Mouse (Mus musculus) midbrain, embryonic 11.5 days (tissue): ENCODE measurements at regions not wholly inside any gene's neighbourhood (a gene's known extent, or its start where the extent isn't known, plus 50 kb on each side); places are given as distances from the start of the nearest gene placed in this dataset.

Source experiments
- ATAC-seq: fragments of 200-750 bp; cut with Nextera tagmentation; 2 replicates; pipeline ENCODE4 v1.8.0; 2017; ENCODE audit warnings: moderate TSS enrichment, moderate library complexity; ENCODE audit not compliant: low FRiP score
- DNase-seq: peaks from one replicate; pipeline ENCODE4 v3.0.0; 2015; ENCODE audit warnings: low spot score; ENCODE audit errors: missing footprints
- H3K27ac ChIP-seq: fragments of 300-500 bp; sonication (generic); 2 replicates; pipeline ENCODE4 v1.5.1; 2014; ENCODE audit warnings: low read depth, low read length
- H3K27me3 ChIP-seq: fragments of 300-500 bp; sonication (generic); 2 replicates; pipeline ENCODE4 v1.6.1; 2014; ENCODE audit warnings: mild to moderate bottlenecking, low read length, moderate library complexity, mixed read lengths; ENCODE audit not compliant: control insufficient read depth, insufficient read depth
- H3K36me3 ChIP-seq: fragments of 300-500 bp; sonication (generic); 2 replicates; pipeline ENCODE4 v1.6.1; 2014; ENCODE audit warnings: mild to moderate bottlenecking, low read length, moderate library complexity, mixed read lengths; ENCODE audit not compliant: control insufficient read depth, insufficient read depth
- H3K4me1 ChIP-seq: fragments of 300-500 bp; sonication (generic); 2 replicates; pipeline ENCODE4 v1.6.1; 2014; ENCODE audit warnings: low read length; ENCODE audit not compliant: control insufficient read depth, insufficient read depth
- H3K4me2 ChIP-seq: fragments of 300-500 bp; sonication (generic); 2 replicates; pipeline ENCODE4 v1.6.1; 2014; ENCODE audit warnings: mild to moderate bottlenecking, moderate library complexity
- H3K4me3 ChIP-seq: fragments of 300-500 bp; sonication (generic); 2 replicates; pipeline ENCODE4 v1.5.1; 2014; ENCODE audit warnings: low read depth, low read length
- H3K9ac ChIP-seq: fragments of 300-500 bp; sonication (generic); 2 replicates; pipeline ENCODE4 v1.6.1; 2014; ENCODE audit warnings: low read length
- H3K9me3 ChIP-seq: fragments of 300-500 bp; sonication (generic); 2 replicates; pipeline ENCODE4 v1.6.1; 2016; ENCODE audit warnings: low read length; ENCODE audit not compliant: control insufficient read depth
- WGBS: fragments of 180-500 bp; shearing (Covaris S2); extraction: QIAGEN DNeasy Blood & Tissue Kit; methylation state at CpG from one replicate; pipeline ENCODE4 v1.1.7; 2014; 5-methylcytosine and 5-hydroxymethylcytosine counted together

GRCm38 (mm10) chr16:76864392-76864791, 149.1 kb upstream of the Usp25 start:
- no peaks in the 10 kb centered on the region for H3K27me3 ChIP-seq
- no peaks in the 10 kb centered on the region for H3K9me3 ChIP-seq
- no peak overlapping the region for H3K4me2 ChIP-seq
- no peaks in the 10 kb centered on the region for H3K36me3 ChIP-seq
- 88% methylated on average over 3 of the region's 3 CpGs for WGBS
- no peak overlapping the region for H3K4me3 ChIP-seq
- no peak overlapping the region for H3K9ac ChIP-seq
- no peak; the same call in 1 of the 2 replicates for ATAC-seq
- no peaks in the 10 kb centered on the region for H3K4me1 ChIP-seq
- H3K27ac ChIP-seq: no peak overlapping the region
- DNase-seq: no peak

GRCm38 (mm10) chr16:76855797-76856196, 157.7 kb upstream of the Usp25 start:
- no peak for DNase-seq
- H3K4me3 ChIP-seq: no peak overlapping the region
- no peak overlapping the region for H3K27ac ChIP-seq
- H3K27me3 ChIP-seq: no peaks in the 10 kb centered on the region
- no peak for ATAC-seq
- no peaks in the 10 kb centered on the region for H3K4me1 ChIP-seq
- H3K4me2 ChIP-seq: no peak overlapping the region
- H3K36me3 ChIP-seq: no peaks in the 10 kb centered on the region
- 72% methylated on average over 2 of the region's 2 CpGs for WGBS
- no peak overlapping the region for H3K9ac ChIP-seq
- no peaks in the 10 kb centered on the region for H3K9me3 ChIP-seq

GRCm38 (mm10) chr16:76851396-76851795, 162.1 kb upstream of the Usp25 start:
- no peaks in the 10 kb centered on the region for H3K9me3 ChIP-seq
- no peak for DNase-seq
- ATAC-seq: no peak

GRCm38 (mm10) chr16:76837450-76837849, 176.1 kb upstream of the Usp25 start:
- Histone ChIP-seq H3K36me3 (no peaks in the 10 kb centered on the region), H3K4me2 (no peak overlapping the region), H3K4me1 (no peaks in the 10 kb centered on the region), H3K9me3 (no peaks in the 10 kb centered on the region), H3K9ac (no peak overlapping the region), H3K4me3 (no peak overlapping the region), H3K27me3 (no peaks in the 10 kb centered on the region), H3K27ac (no peak overlapping the region)
- ATAC-seq (no peak), DNase-seq (no peak)
- 91% methylated on average over 4 of the region's 4 CpGs for WGBS

More at GRCm38 (mm10) chr16:76851396-76851795, 162.1 kb upstream of the Usp25 start:
- H3K9ac ChIP-seq: no peak overlapping the region
- no peaks in the 10 kb centered on the region for H3K27me3 ChIP-seq
- H3K4me2 ChIP-seq: no peak overlapping the region
- H3K27ac ChIP-seq: no peak overlapping the region
- 89% methylated on average over 3 of the region's 3 CpGs for WGBS
- no peak overlapping the region for H3K4me3 ChIP-seq
- no peaks in the 10 kb centered on the region for H3K4me1 ChIP-seq
- no peaks in the 10 kb centered on the region for H3K36me3 ChIP-seq

- no peaks in the 10 kb centered on the region for H3K36me3 ChIP-seq
- no peaks in the 10 kb centered on the region for H3K27me3 ChIP-seq
- DNase-seq (no peak), ATAC-seq (no peak)
- no peaks in the 10 kb centered on the region for H3K4me1 ChIP-seq
- no peak overlapping the region for H3K9ac ChIP-seq
- no peak overlapping the region for H3K27ac ChIP-seq
- H3K4me2 ChIP-seq: no peak overlapping the region
- no peak overlapping the region for H3K4me3 ChIP-seq
- H3K9me3 ChIP-seq: no peaks in the 10 kb centered on the region
- 38% methylated on average over 3 of the region's 3 CpGs for WGBS
Measured at GRCm38 (mm10) chr16:76830371-76830770, 183.1 kb upstream of the Usp25 start.

- Histone ChIP-seq H3K4me3 (no peak overlapping the region), H3K4me2 (no peak overlapping the region), H3K9me3 (no peaks in the 10 kb centered on the region), H3K36me3 (no peaks in the 10 kb centered on the region), H3K4me1 (no peaks in the 10 kb centered on the region), H3K27ac (no peak overlapping the region), H3K9ac (no peak overlapping the region), H3K27me3 (no peaks in the 10 kb centered on the region)
- no peak for ATAC-seq
- WGBS: 86% methylated on average over 7 of the region's 7 CpGs
- no peak for DNase-seq
Measured at GRCm38 (mm10) chr16:76827674-76828441, 185.6 kb upstream of the Usp25 start.

- WGBS: 89% methylated on average over 10 of the region's 10 CpGs
- Histone ChIP-seq H3K4me3 (no peak overlapping the region), H3K4me1 (no peaks in the 10 kb centered on the region; the same call in 1 of the 2 replicates), H3K9me3 (no peaks in the 10 kb centered on the region), H3K27ac (no peak overlapping the region), H3K27me3 (no peaks in the 10 kb centered on the region), H3K4me2 (no peak overlapping the region), H3K9ac (no peak overlapping the region), H3K36me3 (no peaks in the 10 kb centered on the region)
- ATAC-seq: no peak
- no peak for DNase-seq
Measured at GRCm38 (mm10) chr16:76821261-76821660, 192.2 kb upstream of the Usp25 start.

GRCm38 (mm10) chr16:76816056-76816885, 197.2 kb upstream of the Usp25 start:
- ATAC-seq (no peak), DNase-seq (no peak)
- Histone ChIP-seq H3K4me2 (no peak overlapping the region), H3K27ac (no peak overlapping the region), H3K9me3 (no peaks in the 10 kb centered on the region), H3K4me3 (no peak overlapping the region), H3K36me3 (no peaks in the 10 kb centered on the region), H3K27me3 (no peaks in the 10 kb centered on the region), H3K4me1 (no peaks in the 10 kb centered on the region; the same call in 1 of the 2 replicates), H3K9ac (no peak overlapping the region)
- WGBS: 91% methylated on average over 17 of the region's 17 CpGs

- DNase-seq (no peak), ATAC-seq (peak; percentile 65; the same call in 1 of the 2 replicates)
- Histone ChIP-seq H3K4me3 (no peak overlapping the region), H3K9me3 (no peaks in the 10 kb centered on the region), H3K36me3 (no peaks in the 10 kb centered on the region), H3K27ac (no peak overlapping the region), H3K4me1 (no peaks in the 10 kb centered on the region), H3K9ac (no peak overlapping the region), H3K27me3 (no peaks in the 10 kb centered on the region), H3K4me2 (no peak overlapping the region)
- 37% methylated on average over 3 of the region's 3 CpGs for WGBS
Measured at GRCm38 (mm10) chr16:76803725-76804124, 209.8 kb upstream of the Usp25 start.
